Mouse (Mus musculus): Measurements from ENCODE around the gene Swap70. TPM values are rescaled to one million over a fixed set of nuclear protein-coding genes. Genes with fewer than 3 reads are reported as not detected.

Swap70 gene
- total and polyA plus RNA-seq, 3 experiments: 296 to 398 (median 370) TPM

DNA sequence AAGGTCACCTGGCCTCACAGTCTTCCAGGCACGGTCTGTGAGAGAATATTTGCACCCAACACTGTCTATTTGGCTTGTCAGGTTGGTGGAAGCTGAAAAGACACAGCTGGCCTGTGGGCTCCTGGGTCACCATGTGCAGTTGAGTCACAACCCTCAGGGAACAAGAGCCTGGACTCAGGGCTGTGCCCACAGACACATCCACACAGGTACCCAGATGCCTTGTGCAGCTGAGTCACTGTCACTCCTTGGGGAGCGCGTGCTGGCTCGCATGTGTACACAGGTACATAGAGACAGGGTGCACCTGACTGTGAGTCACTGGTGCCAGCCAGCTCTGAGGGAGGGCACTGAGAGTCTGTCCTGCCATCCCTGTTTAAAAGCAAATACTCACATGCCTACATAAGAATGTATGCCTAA lies 66.7 kb downstream of the Swap70 start:
- peaks cover 44 to 66% of the 10 kb centered on the region in 2 experiments for H3K4me1 ChIP-seq (ENCODE audit: control insufficient read depth in 1 of 2, insufficient read depth in 2 of 2)
- H3K9me3 ChIP-seq (replicated peaks; ENCODE audit: low read length): peaks cover 15% of the 10 kb centered on the region
- H3K36me3 ChIP-seq (replicated peaks in 1 of 2; ENCODE audit: control insufficient read depth in 1 of 2, insufficient read depth in 1 of 2, low read length in 1 of 2): peaks cover 7 to 26% of the 10 kb centered on the region in 2 experiments
- peak overlapping the region; percentile 99 for H3K27ac ChIP-seq (ENCODE audit: insufficient read depth, low read depth)
- dilution Hi-C loops (cut with MboI; ENCODE audit: extremely low pct_ligation_motif_present, extremely low pct_unique_long_range_greater_than_20kb, low sequenced_read_pairs) (no loop called here), in situ Hi-C loops (cut with MboI; ENCODE audit: low pct_ligation_motif_present, low pct_unique_long_range_greater_than_20kb, low sequenced_read_pairs) (loop anchor here (5.0 to 25.0 kb wide), 2 partner anchors 149 to 339 kb away; partner anchors contain the start of gene Adm)
- no peak for DNase-seq (ENCODE audit: extremely low read depth)
- peak overlapping the region in 1 of 3 experiments; percentile 33 for H3K4me3 ChIP-seq (replicated peaks in 1 of 3; ENCODE audit: low read depth in 2 of 3, low read length in 2 of 3, poor library complexity in 1 of 3)
- no peak overlapping the region for H3K4me2 ChIP-seq (ENCODE audit: insufficient read depth, low read depth, poor library complexity, severe bottlenecking)
- TF ChIP-seq EP300 (IDR thresholded peaks at IDR 0.05; ENCODE audit: low read length) (peak; percentile 46), TBP (conservative IDR thresholded peaks at IDR 0.05; ENCODE audit: low read depth, low read length) (no peak), TCF12 (IDR thresholded peaks at IDR 0.05; ENCODE audit: low read depth, low read length) (peak; percentile 71), ZMIZ1 (IDR thresholded peaks at IDR 0.05; ENCODE audit: low read depth, low read length) (peak; percentile 8; the same call in 1 of the 2 replicates), CTCF (conservative IDR thresholded peaks at IDR 0.05 in 1 of 2, IDR thresholded peaks at IDR 0.05 in 1 of 2; ENCODE audit: low read depth in 2 of 2, low read length in 2 of 2) (no peak), IRF4 (IDR thresholded peaks at IDR 0.05; ENCODE audit: low read depth, low read length) (no peak), RAD21 (IDR thresholded peaks at IDR 0.05; ENCODE audit: low read depth, low read length) (no peak), POLR2A (IDR thresholded peaks at IDR 0.05; ENCODE audit: low read depth, low read length) (no peak), ETS1 (conservative IDR thresholded peaks at IDR 0.05; ENCODE audit: low read depth, low read length) (peak; percentile 67), BHLHE40 (IDR thresholded peaks at IDR 0.05; ENCODE audit: low read depth, low read length) (peak; percentile 84), NELFE (IDR thresholded peaks at IDR 0.05; ENCODE audit: low read depth, low read length) (no peak), MEF2A (IDR thresholded peaks at IDR 0.05; ENCODE audit: borderline replicate concordance, low read depth, low read length) (0 out of 2 replicates have a peak, but pooled peaks have one; percentile 13), MAX (IDR thresholded peaks at IDR 0.05; ENCODE audit: low read length) (no peak), ZC3H11A (IDR thresholded peaks at IDR 0.05; ENCODE audit: low read depth, low read length) (no peak), E2F4 (IDR thresholded peaks at IDR 0.05; ENCODE audit: insufficient replicate concordance, low read depth, low read length) (no peak)
- H3K79me2 ChIP-seq (replicated peaks; ENCODE audit: control insufficient read depth, extremely low read depth, insufficient read depth, poor library complexity, severe bottlenecking): no peaks in the 10 kb centered on the region
- H3K27me3 ChIP-seq (replicated peaks): no peaks in the 10 kb centered on the region
- no peak overlapping the region; the same call in 1 of the 2 replicates for H3K9ac ChIP-seq (ENCODE audit: insufficient read depth, low read depth)

DNA sequence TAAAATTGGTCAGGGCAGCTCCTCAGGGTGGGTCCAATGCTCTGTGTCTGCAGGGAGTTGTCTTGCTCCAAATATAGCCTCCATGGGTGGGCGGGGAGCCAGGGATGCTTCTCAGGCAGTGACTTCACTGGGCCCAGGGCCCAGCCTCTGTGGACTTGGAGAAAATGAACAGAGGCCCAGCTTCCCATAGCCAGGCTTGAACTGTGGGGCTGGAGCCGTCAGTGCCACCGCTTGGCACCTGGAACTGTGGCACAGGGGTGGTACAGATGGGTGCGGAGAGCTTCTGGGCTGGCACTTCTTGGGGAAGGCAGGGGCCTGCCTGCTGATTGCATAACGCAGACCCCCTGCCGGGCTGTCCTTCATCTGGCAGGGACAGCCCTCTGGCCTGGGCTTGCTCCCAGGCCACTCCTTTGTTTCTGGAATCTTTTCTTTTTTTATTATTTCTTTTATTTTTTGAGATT lies 67.2 kb downstream of the Swap70 start:
- in situ Hi-C loops (cut with MboI; ENCODE audit: low pct_ligation_motif_present, low pct_unique_long_range_greater_than_20kb, low sequenced_read_pairs): loop anchor here (5.0 to 25.0 kb wide), 2 partner anchors 149 to 339 kb away; partner anchors contain the start of gene Adm
- H3K4me2 ChIP-seq (ENCODE audit: insufficient read depth, low read depth, poor library complexity, severe bottlenecking): no peak overlapping the region
- H3K27ac ChIP-seq (ENCODE audit: insufficient read depth, low read depth): peak overlapping the region; percentile 99; the same call in 1 of the 2 replicates

More for the DNA sequence above, 67.2 kb downstream of the Swap70 start:
- peaks cover 7 to 23% of the 10 kb centered on the region in 2 experiments for H3K36me3 ChIP-seq (replicated peaks in 1 of 2; ENCODE audit: control insufficient read depth in 1 of 2, insufficient read depth in 1 of 2, low read length in 1 of 2)
- peaks cover 42 to 61% of the 10 kb centered on the region in 2 experiments for H3K4me1 ChIP-seq (ENCODE audit: control insufficient read depth in 1 of 2, insufficient read depth in 2 of 2)
- dilution Hi-C loops (cut with MboI; ENCODE audit: extremely low pct_ligation_motif_present, extremely low pct_unique_long_range_greater_than_20kb, low sequenced_read_pairs): no loop called here
- H3K79me2 ChIP-seq (replicated peaks; ENCODE audit: control insufficient read depth, extremely low read depth, insufficient read depth, poor library complexity, severe bottlenecking): no peaks in the 10 kb centered on the region
- TF ChIP-seq MXI1 (IDR thresholded peaks at IDR 0.05; ENCODE audit: low read depth, low read length): no peak
- no peak for TF ChIP-seq RAD21 (IDR thresholded peaks at IDR 0.05; ENCODE audit: low read depth, low read length)
- no peak for TF ChIP-seq HCFC1 (IDR thresholded peaks at IDR 0.05; ENCODE audit: low read depth, low read length)
- TF ChIP-seq USF2 (conservative IDR thresholded peaks at IDR 0.05; ENCODE audit: low read depth, low read length): no peak
- H3K9me3 ChIP-seq (replicated peaks; ENCODE audit: low read length): peaks cover 15% of the 10 kb centered on the region
- no peak for DNase-seq (ENCODE audit: extremely low read depth)
- no peak overlapping the region for H3K9ac ChIP-seq (ENCODE audit: insufficient read depth, low read depth)
- H3K27me3 ChIP-seq (replicated peaks): no peaks in the 10 kb centered on the region
- no peak overlapping the region for H3K4me3 ChIP-seq (replicated peaks in 1 of 3; ENCODE audit: low read depth in 2 of 3, low read length in 2 of 3, poor library complexity in 1 of 3)

Measured in CH12.LX (cell line).